Mouse (Mus musculus) bone marrow macrophage, adult 2 months (primary cell): ENCODE results near the gene Lrch4.

Experiments
- CTCF ChIP-seq: IDR thresholded peaks from 2 replicates; pipeline ENCODE4 v1.5.1; 2012; ENCODE audit warnings: low read depth, mild to moderate bottlenecking, low read length, moderate library complexity
- POLR2A ChIP-seq: IDR thresholded peaks from 2 replicates; pipeline ENCODE4 v1.6.1; 2012; ENCODE audit warnings: mild to moderate bottlenecking, low read depth, low read length, borderline replicate concordance

DNA sequence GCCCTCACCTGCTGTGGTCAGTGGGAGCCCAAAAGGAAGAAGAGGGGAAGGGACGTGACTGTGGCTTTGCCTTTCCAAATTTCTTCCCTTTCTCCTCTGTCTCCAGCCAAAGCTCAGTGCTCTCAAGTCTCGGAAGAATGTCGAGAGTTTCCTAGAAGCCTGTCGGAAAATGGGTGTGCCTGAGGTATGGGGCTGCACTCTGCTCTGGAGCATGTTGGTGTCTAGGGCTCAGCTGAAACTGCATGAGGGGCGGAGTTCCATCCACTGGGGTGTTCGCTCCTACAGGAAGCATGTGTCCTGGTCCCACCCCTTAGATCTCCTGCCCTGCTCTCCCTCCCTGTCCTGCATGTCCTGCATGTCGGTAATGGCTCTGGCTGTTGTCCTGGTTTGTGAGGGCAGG, 10.6 kb downstream of the Lrch4 start:
- TF ChIP-seq CTCF = no peak
- TF ChIP-seq POLR2A = no peak
